Mouse (Mus musculus) ovary, postnatal 10 days (tissue): ENCODE data around the gene Slc51a.
"Not testable (repeated sequence)": the region's sequence is repeated elsewhere in the genome, so short reads cannot be mapped to it uniquely, and the experiment has no call there.

Experiments used
- DNase-seq: peaks from one replicate; pipeline ENCODE4 v3.0.0; 2022; ENCODE audit warnings: low spot score

The Slc51a gene

DNA sequence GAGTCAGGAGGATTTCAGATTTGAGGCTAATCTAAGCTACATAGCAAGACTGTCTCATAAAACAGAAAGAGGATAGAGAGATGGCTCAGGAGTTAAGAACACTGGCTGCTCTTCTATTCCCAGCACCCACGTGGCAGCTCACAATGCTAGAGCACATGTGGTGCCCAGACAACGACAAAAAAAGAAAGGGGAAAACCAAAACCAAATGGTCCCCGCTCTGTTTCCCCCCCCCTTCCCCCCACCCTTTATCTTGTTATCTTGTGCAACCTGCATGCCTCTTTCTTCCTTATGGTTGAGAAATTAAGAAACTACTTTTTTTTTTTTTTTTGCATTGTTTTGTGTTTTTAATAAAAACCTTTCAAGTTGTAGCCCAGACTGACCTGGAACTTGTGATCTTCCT is 19.2 kb downstream of the Slc51a start:
- DNase-seq: no peak

GRCm38 (mm10) chr16:32464908-32465307 is 22.8 kb downstream of the Slc51a start:
- DNase-seq: no peak

GRCm38 (mm10) chr16:32463426-32463825 is 24.3 kb downstream of the Slc51a start:
- DNase-seq: no peak

DNA sequence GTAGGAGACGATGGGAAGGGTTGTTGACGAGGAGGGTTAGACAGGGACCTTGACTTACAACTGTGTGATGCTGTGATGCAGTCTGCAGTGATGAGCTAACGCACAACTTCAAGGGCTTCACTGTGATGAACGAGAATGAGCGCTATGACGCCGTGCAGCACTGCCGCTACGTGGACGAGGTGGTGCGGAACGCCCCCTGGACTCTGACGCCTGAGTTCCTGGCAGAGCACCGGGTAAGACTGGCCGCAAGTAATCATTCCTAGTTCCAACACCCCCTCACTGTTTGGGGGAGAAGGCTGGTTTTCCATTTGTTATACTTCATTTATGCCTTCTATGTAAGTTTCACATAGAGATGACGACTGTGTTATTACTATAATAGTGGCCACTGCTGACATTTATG is 24.7 kb downstream of the Slc51a start:
- DNase-seq: no peak

- no peak for DNase-seq
These were observed 26.0 kb downstream of the Slc51a start for GRCm38 (mm10) chr16:32461713-32462112.

- DNase-seq: no peak
These were observed 27.2 kb downstream of the Slc51a start for GRCm38 (mm10) chr16:32460518-32460917.

DNA sequence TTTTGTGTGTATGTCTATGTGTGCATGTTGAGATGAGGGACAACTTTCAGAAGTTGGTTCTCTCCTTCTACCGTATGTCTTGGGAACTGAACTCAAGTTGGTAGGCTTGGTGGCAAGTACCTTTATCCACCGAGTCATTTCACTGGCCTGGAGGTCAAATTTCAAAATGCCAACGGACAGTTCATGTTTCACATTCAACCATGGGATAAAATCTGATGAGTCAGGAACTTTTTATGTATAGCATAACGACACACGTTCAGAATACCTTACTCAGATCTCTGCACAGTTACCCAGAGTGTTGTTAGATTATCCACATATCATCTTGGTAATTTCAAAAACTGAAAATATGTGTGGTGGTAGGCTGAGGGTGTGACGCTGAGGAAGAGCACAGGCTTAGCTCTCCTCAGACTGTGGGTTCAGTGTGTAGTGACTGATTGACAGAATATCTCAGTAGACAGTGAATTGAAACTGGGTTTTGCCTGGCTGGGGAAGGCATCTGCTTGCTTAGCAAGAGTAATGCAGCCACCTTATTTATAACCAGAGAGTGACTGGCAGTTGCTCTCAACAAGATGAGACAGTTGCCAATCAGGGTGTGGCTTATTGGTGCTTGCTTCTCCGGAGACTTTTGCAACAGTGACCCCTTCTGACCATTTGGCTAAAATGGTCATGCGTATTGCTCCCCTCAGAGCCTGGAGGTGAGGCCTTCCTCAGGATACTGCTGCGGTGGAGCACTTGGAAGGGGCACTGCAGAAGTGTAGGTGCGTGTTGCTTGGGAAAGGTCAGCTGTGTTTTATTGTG is 29.9 kb downstream of the Slc51a start:
- DNase-seq: no peak

DNA sequence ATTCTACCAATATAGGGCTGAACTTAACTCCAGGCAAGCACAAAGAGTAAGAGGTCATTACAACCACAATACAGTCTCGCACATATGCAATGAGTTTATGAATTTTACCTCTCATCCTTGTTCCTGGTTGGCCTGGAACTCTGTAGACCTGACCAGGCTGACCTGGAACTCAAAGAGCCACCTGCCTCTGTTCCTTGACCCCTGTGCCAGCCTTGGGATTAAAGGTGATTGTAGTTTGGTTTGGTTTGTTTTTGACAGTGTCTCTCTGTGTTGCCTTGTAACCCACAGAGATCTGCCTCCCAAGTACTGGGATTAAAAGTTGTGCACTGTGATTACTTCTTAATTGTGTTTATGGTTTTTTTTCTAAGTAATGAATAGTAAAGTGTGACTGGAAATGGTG is 30.9 kb downstream of the Slc51a start:
- no peak for DNase-seq

DNA sequence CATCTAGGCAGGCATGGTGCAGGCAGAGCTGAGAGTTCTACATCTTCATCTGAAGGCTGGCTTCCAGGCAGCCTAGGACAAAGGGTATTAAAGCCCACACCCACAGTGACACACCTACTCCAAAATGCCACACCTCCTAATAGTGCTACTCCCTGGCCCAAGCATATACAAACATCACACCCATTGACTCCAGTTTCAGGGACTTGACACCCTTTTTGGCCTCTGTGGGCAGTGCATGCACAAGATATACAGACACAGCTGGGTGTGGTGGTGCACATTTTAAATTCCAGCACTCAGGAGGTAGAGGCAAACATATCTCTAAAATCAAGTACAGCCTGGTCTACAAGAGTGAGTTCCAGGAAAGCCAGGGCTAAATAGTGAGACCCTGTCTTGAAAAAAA is 31.6 kb downstream of the Slc51a start:
- no peak for DNase-seq

GRCm38 (mm10) chr16:32454646-32455045 is 33.0 kb downstream of the Slc51a start:
- no peak for DNase-seq

GRCm38 (mm10) chr16:32453102-32453501 is 34.6 kb downstream of the Slc51a start:
- DNase-seq: no peak

DNA sequence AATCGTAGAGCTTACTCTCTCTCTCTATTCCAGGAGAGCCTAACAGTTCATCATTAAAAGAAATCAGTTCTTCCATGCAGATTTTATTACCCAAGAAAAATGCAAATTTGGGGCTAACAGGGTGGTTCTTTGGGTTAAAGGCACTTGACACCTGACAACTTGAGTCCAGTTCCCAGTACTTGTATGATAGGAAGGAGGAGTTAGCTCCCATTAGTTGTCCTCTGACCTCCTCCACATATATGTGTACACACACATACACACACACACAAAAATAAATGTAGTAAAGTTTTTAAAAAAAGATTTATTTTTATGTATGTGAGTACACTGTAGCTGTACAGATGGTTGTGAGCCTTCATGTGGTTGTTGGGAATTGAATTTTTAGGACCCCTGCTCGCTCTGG is 37.5 kb downstream of the Slc51a start:
- DNase-seq: no peak

GRCm38 (mm10) chr16:32449665-32450064 is 38.0 kb downstream of the Slc51a start:
- no peak for DNase-seq

DNA sequence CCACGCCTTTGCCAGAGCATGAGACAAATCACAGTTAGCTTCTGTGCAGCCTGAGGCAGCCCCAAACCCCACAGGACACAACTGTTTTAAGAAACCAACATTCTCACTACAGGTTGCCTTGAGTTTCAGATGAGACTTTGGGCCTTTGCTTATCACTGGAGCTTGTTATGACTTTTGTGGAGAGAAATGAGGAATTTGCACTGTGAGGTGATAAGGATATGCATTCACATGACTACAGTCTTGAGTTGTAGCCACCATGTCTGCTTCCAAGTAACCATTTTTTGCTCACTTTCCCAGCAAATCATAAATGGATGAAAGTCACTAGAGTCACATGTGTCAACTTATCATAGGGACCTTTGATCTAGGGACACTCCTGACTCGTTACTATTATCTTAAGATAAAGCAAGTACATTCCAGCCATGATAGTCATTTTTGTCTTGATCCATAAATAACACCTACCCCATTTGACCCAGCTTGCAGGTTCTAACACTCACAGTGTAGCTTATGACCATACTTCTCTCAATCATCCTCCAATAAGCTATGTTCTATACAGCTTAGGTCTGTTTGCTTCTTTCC is 41.0 kb downstream of the Slc51a start:
- no peak for DNase-seq

DNA sequence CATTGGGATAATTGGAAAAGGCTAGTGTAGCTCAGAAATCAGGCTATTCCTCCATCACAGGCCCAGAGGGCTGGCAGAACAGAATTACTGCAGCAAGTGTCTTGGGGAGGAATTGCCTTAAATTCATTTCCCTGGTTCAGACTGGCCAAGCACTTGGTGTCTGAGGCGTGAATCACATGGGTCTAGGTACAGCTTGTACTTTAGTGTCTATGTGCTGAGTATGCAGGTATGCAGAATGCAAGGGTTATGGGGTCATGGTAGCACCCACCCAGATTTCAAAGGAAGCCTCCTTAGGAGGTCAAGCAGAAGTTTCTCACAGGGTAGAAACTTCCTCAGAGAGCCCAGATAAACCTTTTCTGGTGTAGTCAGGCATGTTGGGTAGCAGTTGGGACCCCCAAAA is 42.1 kb downstream of the Slc51a start:
- DNase-seq: no peak

DNA sequence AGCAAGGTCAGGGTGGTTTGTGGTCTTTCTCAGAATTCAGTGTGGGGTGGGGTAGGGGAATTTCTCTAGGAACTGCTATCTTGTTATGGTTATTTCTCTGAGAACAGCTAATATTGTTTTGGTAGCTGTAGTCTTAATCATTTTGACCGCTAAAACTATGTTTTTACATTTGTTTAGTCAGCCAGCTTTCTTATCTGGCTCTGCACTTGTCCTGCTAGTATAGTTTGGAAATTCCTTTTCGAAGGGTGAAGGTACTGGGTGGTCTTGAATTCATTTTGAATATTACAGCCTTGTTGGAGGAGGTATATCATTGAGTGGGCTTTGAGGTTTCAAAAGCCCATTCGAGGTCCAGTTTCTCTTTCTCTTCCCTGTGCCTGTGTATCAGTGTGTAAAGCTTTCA is 43.1 kb downstream of the Slc51a start:
- DNase-seq: not testable (repeated sequence)

GRCm38 (mm10) chr16:32441432-32441831 is 46.2 kb downstream of the Slc51a start:
- DNase-seq: no peak

- no peak for DNase-seq
These were observed 50.4 kb downstream of the Slc51a start for GRCm38 (mm10) chr16:32437266-32437665.

DNA sequence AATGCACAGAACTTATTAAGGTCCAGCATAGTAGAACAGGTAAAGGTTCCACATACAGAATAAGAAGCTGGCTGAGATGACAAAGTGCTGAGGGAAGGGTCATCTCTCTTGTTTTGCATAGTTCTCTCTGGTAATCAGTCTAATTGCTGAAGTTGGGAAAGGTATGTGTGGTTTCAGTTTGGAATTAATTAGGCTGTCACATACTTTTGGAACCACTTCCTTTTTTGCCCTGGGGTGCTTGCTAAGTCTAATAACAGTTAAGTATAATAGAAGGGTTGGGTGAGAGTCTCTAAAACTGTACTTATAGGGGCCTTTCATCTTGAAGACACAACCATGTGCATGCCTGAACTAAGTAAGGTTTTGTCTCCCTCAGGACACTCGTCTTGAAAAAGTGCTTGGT is 51.0 kb downstream of the Slc51a start:
- no peak for DNase-seq

GRCm38 (mm10) chr16:32434691-32435090 is 53.0 kb downstream of the Slc51a start:
- no peak for DNase-seq

GRCm38 (mm10) chr16:32434066-32434465 is 53.6 kb downstream of the Slc51a start:
- no peak for DNase-seq

GRCm38 (mm10) chr16:32433138-32433537 is 54.5 kb downstream of the Slc51a start:
- DNase-seq: no peak

GRCm38 (mm10) chr16:32431926-32432325 is 55.8 kb downstream of the Slc51a start:
- DNase-seq: no peak

- no peak for DNase-seq
These were observed 56.6 kb downstream of the Slc51a start for GRCm38 (mm10) chr16:32431047-32431591.
